Mouse (Mus musculus): ENCODE data around the gene Gm21988.
A peak's percentile ranks its signal among the peaks of the same experiment; 100 is the strongest.

The Gm21988 gene

GRCm38 (mm10) chr11:70235254-70235900 lies 4.3 kb downstream of the Gm21988 start:
- DNase-seq: no peak

- no peak for DNase-seq
These were observed 5.1 kb downstream of the Gm21988 start for GRCm38 (mm10) chr11:70234497-70234896.

DNA sequence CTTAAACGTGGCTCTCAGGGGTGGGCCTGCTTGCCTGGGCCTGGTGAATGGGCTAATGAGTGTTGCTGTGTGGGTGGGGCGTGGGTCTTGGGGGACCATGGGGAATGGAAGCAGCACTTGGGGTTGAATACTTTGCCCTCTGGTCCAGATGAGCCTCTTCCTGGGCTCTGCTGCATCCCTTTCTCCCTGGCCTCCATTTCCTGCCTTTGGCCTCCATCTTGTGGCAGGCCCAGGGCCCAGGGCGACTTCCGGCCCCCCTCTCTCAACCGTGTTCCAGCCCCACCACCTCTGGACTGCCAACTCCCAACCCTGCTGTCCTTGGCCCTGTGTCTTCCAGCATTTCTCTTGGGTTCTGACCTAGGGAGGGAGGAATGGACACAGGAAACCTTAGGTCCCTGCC lies 5.6 kb downstream of the Gm21988 start:
- DNase-seq: no peak

DNA sequence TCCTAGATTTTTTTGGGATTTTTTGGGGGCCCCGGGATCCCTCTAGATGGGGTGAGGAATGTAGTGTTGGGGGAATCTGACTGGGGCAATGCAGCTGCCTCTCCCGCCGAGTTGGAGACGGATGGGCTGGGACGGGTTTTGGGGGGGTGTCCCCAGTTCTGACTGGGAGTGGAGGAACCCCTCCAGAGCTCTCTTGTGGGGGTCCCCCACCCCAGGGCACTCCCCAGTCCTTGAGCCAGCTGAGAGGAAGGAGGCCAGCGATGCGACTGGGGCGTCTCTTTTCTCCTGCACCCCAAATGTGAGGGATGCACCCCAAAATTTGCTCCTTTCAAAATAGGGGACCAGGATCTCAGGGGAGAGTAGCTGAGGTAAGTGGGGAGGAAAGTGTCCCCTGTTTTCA lies 6.6 kb downstream of the Gm21988 start:
- peak; percentile 61 for DNase-seq

GRCm38 (mm10) chr11:70232546-70232945 lies 7.1 kb downstream of the Gm21988 start:
- DNase-seq: peak; percentile 79

DNA sequence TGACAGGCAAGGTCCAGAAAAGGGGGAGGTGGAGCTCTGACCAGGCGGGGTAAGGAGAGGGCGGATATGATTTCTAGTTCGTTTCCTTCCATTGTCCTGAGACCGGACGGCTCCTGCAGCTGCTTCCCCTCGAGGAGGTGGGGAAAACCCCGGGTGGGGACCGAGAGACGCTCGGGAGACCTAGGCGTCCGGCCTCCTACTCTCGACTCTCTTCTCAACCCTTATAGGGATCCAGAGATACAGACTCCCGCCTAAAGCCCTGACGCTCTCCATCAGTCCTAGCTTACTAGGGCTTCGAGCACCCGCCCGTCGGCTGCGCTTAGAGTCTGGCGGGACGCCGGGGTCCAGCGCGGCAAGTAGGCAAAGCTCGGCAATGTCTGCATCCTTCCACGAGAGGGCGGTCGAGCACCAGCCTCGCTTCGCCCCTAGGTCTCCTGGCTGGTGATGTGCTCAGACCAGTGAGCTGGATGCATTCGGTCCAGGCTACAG lies 9.3 kb downstream of the Gm21988 start:
- DNase-seq: peak; percentile 85

DNA sequence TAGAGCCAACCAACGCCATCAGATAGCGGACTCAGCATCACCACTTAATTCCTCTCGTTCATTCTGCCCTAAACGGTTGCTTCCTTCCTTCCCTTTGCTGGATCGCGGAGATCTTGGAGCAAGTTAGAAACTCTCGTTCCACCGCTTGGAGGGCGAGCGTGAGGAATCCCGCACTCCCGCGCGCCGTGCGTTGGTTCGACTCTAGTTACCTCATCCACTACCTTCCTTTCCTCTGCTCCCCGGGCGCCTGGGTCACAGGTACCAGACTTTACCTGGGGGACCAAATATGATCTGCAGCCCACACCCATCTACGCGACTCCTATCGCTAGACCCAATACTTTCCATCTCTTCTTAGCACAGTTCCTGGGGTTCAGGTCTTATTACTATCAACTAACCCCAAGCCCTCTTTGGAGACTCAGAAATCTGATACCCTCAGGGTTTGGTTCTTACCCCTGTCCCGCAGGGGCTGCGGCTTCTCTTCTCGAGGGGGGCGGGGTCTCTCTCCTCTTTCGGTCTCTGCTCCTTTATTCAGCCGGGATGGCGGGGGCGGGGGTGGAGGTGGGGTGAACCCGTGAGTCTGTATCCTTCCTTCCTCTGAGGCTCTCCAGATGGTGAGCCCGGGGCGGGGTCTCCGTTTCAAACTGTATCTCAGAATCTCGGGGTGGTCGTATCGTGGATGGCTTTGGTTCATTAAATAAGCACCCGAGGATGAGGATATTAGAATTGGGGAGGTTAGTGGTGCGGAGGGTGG lies 10.2 kb downstream of the Gm21988 start, which contains the start of gene Bcl6b:
TSS of gene Bcl6b (minus strand) at position 539 of the 751 bp plus-strand sequence.
- DNase-seq: no peak

DNA sequence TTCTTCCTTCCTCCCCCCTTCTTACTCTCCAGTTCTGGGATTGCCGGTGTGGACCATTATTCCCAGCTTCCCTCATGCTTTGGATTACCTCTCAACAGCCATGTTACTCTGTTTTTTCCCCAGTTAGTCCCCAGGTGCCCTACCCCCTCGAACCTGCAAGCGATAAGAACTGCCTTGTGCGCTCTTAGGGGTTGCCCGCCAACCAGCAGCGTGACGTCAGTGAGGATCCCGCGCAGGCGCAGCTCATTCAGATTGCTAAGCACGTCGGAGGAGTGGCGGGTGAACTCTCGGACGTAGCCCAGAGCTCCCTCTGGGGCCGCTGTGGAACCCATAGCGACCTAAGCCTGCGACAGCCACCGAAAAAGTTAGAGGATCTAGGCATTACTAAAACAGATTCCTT lies 10.8 kb downstream of the Gm21988 start:
- peak; percentile 84 for DNase-seq

- DNase-seq: no peak
These were observed 11.9 kb downstream of the Gm21988 start for GRCm38 (mm10) chr11:70227661-70228245.

DNA sequence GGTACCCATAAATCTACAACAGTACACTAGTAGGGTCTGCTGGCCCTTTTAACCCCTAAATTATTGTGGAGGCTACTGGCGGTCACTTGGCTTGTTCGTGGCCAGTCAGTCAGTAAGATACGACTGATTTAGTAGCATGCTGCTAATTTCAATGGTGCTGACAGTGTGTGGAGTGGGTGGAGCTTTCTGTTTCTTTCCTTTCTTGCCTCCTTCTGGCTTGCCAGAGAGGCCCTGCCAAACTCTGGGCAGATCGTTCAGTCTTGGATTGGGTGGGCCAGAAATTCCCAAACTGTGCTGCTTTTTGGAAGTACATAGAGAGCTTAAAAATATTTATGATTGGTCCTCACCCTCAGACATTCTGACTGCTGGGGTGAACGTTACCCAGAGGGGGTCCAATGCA lies 12.5 kb downstream of the Gm21988 start:
- no peak for DNase-seq

DNA sequence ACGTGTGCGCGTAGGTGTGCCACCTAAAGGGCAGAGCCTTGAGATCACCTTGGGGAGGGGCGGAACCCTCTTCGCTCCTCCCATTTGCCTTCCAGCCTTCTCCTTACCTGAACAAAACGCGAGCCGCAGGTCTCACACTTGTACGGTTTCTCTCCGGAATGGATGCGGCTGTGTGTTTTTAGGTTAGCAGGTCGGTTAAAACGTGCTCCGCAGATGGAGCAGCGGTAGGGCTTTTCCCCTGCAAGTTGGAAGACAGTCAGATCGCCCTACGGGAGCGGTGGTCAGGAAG lies 13.1 kb downstream of the Gm21988 start:
- DNase-seq: no peak

GRCm38 (mm10) chr11:70225798-70226601 lies 13.6 kb downstream of the Gm21988 start:
- DNase-seq: no peak

DNA sequence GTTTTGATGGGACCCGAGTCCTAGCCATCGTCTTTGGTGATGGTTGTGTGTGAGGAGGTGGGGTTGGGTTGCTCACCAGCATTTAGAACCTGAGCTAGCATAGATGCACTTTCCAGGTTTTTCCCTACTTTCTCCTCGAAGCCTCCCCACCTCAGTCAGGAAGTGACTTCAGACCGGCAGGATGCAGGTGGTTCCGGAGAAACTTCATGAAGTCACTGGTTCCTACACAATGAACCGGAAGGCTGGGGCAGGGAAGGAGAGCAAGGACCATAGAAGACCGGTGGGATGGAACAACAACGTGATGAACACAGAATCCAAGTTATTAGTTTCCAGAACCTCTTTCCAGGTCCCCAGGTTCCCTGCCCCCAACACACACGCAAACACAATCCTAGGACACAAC lies 15.9 kb downstream of the Gm21988 start:
- DNase-seq: no peak

DNA sequence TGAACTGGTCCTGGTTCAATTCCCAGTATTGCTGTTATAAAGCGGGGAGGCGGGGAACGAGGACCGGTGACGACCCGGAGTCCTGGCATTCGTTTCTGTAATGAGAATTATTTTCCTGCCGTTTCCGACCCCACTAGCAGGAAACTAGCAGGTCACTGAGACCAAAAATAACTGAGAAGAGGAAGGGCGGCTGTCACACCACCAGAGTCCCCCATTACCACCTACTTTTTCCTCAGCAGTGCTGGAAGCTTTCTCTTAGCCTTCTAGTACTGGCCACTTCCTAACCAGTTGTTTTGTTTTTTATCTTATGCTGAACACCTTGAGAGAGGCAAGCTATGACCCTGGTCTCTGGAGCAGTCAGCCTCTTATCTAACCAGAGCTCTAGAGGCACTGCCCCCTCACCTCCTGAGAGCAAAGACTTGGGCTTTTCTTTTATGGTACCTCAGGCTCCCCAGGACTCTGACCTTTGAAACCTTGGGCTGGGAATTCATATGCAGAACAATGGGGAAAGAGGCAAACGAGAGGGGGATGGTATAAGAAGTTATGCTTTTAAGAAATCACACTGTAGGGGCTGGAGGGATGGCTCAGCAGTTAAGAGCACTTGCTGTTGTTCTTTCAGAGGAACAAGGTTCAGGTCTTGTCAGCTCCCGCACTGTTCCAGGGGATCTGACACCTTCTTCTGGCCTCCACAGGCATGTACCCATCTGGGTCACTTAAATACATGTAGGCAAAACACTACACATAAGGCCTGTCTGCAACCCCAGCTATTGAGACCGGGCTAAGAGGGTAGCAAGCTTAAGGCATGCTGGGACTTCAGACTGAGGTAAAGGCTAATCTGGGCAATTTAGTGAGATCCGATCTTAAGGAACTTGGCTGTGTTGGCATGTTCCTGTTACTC lies 17.8 kb downstream of the Gm21988 start:
- DNase-seq: peak; percentile 40

- DNase-seq: peak; percentile 97
These were observed 18.7 kb downstream of the Gm21988 start, which contains the start of gene Slc16a13 for GRCm38 (mm10) chr11:70220731-70221602. Gene Slc16a13 (minus strand): TSS chr11:70221064.

DNA sequence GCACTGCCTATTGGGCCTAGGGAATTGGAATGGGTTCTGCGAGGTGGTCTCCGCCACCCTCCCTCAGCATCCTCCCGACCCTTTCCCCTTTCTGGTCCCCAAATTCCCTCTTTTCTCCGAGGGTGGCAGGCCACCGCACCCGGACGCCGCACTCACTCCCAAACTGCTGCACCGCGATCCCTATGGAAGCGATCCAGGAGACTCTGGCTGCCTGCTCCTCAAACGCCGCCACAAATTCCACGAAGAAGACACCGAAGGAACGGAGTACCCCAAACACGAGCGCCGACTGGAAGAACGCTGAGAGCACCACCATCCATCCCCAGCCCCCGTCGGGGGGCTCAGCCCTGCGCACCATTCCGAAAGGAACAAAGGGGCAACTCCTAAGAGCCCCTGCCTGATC lies 19.3 kb downstream of the Gm21988 start:
- DNase-seq: peak; percentile 69

DNA sequence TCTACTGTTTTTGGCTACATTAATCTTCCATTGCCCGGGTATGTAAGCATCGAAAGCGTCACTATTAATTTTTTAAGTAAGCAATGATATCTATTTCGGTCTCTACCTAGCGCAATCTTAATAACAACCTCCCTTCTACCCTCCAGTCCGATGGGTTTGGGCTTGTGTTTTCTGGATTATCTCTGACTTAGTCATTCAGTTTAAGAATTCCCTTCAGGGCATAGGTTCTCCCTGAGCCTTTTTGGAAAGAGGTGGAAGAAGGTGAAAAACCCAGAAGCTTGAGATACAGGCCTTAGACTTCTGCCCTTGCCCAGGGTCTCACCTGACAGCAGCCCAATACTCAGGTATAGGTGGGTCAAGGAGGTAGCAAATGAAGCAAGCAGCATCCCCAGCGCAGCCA lies 19.8 kb downstream of the Gm21988 start:
- no peak for DNase-seq

GRCm38 (mm10) chr11:70218741-70219470 lies 20.7 kb downstream of the Gm21988 start:
- peak; percentile 38 for DNase-seq

DNA sequence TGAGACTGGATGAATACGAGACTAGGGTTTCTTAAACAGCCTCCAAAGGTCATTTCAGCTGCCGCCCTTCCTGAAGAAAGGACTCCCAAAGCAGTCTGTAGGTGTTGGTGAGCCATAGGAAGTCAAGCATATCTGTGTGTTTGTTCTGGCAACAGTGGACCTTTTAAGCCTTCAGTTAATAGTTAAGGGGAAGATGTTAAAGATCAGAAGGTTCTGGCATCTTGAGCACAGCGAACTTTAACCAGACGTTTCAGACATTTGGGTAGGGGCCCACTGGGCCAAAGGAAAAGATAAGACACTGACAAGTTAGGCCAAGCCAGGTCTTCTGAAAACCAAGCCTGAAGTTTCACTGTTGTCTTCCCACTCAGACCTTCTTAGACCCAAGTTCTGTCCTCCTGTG lies 21.6 kb downstream of the Gm21988 start:
- no peak for DNase-seq

DNA sequence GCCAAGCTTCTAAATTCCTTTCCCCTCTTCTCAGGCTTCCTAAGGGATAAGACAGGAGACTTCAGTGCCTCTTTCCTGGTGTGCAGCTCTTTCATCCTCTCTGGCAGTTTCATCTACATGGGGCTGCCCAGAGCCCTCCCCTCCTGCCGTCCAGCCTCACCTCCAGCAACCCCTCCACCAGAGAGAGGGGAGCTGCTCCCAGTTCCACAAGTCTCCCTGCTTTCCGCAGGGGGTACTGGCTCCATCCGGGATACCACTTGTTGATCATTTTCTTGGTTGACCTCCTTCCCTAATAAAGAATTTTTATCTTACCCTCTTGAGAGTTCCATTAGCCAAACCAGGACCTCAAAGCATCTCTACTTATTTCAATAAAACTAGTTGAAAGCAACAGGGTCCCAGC lies 23.5 kb downstream of the Gm21988 start:
- DNase-seq: no peak

Data from cerebellum, adult 8-10 months (tissue).